Mouse (Mus musculus) thymus, postnatal 0 days (tissue): ENCODE results near the gene Olfr62. TPM values are rescaled to one million over a fixed set of nuclear protein-coding genes. Genes with fewer than 3 reads are reported as not detected.

Source experiments
- DNase-seq: peaks from one replicate; pipeline ENCODE4 v3.0.0-alpha.2; 2015; ENCODE audit warnings: low spot score
- polyA plus RNA-seq: library from polyadenylated mRNA; unstranded; fragments of >200 nt; fragmentation: Nextera tagmentation; extraction: Ambion mirVana; gene quantifications from 2 replicates; pipeline ENCODE4 v1.2.1, GENCODE M21; 2015

The Olfr62 gene
- not detected in 2 replicates for polyA plus RNA-seq

DNA sequence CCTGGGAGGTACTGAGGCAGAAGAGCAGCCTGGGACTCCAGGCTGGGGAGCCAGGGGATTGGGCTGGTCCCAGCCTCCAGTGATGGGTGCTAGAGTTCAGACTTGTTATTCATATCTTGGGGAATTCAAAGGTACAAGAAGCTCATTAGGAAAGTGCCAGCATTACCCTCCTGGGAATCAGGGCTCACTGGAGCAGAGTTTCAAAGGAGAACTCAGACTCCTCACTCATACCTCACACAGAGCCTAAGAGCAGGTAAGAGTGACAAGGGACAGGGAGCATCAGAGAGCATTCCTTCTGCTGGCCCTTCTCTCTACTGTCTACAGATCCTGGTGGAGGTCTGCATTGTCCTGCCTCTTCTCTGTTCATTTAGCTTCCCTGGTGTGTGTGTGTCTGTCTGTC is at the start of gene Olfr62:
Gene Olfr62, plus strand, starts transcription at position 301 of the 400 bp plus-strand sequence.
- DNase-seq = no peak

DNA sequence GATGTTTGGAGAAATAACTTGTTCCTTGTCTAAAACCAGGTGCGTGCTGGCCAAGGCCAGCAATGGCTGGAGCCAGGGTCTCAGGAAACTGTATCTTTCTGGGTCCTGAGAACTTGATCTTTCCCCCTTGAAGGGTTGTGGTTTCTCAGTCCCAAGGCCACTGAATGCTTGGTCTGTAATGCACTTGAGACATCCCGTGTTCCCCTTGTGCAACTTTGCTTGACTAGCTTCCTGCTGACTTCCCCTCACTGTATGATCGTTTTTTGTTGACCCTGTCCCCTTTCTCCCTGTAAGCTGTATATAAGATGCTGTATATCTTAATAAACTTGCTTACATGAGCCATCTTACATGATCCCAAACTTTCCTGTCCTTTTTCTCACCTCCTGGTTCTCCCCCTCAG is 48.9 kb upstream of the Olfr62 start:
- no peak for DNase-seq

DNA sequence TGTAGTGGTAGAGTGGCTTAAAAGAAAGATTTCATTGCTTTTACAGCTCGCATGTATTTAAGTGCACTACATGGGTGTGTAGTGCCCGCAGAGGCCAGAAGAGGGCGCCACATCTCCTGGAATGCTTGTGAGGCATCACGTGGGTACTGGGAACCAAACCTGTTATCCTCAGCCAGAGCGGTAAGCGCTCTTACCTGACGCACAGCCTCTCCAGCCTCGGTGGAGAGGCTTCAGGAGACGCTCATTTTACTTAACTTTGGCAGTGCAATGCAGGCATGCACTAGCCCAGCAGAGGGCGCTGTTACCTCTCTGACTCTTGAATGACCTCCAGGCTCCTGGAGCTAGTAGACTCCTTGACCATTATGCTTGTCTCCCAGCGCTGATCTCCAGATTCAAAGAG is 46.1 kb upstream of the Olfr62 start:
- peak; percentile 22 for DNase-seq

DNA sequence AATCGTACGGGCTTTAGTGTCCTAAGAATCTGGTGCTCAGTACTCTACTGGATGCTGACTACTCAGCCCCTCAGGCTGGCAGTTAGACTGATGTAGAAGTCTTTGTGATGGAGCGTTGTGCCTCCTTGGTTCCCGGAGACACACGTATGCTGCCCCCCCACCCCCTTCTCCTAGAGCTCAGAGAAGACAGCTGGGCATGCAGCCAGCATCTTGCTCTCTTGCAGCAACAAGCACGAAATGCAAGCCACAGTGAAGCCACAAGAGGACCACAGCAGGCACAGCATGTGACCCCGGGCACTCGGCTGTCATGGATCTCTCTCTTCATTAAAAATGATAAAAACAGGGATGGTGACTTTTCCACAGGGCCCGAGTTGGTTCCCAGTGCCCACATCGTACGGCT is 43.3 kb upstream of the Olfr62 start:
- no peak for DNase-seq

DNA sequence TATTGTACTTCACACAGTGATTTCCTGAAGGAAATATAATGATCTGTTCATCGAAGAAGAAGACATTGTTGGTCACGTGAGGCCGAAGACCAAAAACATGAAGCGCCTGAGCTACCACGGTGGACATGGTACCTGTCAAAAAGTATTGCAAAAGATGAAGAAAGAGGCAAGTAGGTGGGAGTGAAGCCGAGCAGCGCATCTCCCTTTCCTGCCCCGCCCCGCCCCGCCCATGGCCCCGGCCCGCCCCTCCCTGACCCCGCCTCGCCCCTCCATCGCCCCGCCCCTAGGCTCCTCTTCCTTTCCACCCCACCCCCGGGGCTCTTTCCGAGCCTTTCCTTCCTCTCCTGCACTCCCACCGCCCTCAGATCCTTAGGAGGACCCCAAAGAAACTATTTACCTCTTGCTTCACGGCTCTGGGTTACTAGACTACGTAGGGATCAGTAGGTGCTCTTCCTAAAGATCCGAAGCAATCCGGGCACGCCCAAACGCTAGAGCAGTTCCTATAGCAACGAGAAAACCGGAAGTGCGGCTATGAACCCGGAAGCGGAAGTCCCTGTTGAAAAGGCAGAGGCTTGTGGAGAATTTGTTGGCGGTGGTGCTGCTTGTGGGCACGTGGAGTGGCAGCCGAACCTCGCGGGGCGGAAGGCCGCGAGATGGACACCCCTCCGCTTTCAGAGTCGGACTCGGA is 38.3 kb upstream of the Olfr62 start, which contains the start of the genes Cfap57 and Ebna1bp2:
Gene Cfap57, minus strand, starts transcription at position 499 of the 688 bp plus-strand sequence.
Gene Ebna1bp2, plus strand, starts transcription at position 521 of the 688 bp plus-strand sequence.
- peak; percentile 94 for DNase-seq

DNA sequence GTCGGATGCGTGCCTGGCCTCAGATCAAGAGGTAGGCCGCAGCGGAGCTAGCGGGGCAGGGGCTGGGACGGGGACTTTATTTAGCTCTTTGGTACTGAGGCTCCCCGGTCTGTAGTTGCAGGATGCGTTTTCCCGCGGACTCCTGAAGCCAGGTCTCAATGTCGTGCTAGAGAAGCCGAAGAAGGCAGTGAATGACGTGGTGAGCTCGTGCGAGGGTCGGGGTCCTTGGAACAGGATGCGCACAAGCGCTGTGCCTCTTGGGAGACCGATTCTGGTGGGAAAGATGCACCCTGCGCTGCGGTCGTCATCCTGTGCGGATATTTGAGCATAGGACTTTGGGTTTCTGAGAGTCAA is 37.8 kb upstream of the Olfr62 start:
- no peak for DNase-seq

DNA sequence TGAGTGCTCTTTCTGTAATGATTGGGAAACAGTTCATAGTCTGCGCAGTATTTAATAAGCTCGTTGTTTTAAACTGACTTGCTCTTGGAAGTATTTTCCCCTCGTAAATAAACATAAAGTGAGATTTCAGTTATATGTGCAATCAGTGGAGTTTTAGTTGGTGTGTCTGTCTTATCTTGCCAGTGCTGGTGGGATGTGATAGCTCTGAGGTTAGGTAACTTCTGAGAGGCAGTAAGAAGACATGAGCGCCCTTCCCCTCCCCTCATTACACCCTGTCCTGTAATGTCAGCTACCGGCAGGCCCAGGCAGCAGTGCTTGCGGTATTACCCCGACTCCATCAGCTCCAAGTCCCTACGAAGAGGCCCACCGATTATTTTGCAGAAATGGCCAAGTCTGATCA is 37.0 kb upstream of the Olfr62 start:
- no peak for DNase-seq

DNA sequence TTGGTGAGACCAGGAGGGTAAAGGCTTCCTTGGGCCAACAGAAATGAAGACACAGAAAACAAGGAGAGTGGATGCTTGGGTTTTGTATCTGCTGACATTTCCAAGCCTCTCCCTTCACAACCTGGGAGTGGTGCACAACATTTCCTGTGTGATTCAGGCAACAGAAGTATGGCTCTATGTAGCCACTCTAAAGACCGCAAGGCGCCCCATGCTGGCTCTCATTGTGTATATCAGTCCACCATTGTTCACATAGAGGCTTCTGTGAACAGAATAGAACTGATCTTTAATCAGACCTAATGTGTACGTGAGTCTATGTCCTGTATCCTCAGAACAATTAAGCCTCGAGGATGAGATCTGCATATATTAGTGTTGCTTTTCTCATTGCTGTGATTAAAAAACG is 28.5 kb upstream of the Olfr62 start:
- no peak for DNase-seq

DNA sequence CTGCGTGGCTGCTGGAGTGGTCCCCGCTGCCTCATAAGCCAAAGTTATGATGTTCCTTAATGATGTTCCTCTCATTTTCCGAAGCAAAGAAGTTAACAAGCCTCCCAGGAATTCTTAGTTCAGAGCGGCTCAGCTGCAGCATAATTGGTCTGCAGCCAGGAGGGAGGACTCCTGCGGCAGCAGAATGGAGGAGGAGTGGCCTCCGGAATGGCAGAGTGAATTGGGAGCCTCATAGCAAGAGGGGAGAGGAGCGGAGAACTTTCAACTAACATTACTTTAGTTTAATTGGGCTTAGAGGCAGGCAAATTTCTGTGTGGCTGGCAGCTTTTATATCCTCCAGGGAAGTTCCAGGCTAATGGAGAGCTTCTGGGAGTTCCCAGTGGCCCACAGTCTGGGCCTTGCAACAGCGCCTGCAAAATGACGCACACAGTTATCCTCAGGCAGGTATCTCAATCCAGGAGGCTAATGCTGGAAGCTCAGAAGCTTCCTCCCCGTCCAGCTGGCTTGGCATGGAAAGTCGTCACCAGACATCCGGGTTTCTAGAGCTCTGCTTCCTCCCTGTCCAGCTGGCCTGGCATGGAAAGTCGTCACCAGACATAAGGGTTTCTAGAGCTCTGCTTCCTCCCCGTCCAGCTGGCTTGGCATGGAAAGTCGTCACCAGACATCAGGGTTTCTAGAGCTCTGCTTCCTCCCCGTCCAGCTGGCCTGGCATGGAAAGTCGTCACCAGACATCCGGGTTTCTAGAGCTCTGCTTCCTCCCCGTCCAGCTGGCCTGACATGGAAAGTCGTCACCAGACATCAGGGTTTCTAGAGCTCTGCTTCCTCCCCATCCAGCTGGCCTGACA is 16.2 kb upstream of the Olfr62 start:
- DNase-seq = no peak

DNA sequence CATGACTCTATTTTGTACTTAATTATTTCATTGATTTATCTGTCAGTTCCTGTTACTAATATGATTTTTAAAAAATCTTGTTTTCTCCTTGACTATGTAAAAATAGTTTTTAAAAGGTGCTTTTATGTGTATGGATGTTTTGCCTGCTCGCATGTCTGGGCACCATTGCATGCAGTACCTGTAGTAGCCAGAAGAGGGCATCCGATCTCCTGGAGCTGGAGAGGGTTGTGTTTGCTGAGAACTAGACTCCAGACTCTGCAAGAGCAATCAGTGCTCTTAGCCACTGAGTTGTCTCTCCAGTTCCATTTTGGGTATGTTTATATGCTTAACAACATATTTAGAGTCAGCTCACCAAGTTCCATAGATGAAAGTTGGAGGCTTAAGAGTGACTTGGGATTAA is 13.5 kb upstream of the Olfr62 start:
- DNase-seq = peak; percentile 42

DNA sequence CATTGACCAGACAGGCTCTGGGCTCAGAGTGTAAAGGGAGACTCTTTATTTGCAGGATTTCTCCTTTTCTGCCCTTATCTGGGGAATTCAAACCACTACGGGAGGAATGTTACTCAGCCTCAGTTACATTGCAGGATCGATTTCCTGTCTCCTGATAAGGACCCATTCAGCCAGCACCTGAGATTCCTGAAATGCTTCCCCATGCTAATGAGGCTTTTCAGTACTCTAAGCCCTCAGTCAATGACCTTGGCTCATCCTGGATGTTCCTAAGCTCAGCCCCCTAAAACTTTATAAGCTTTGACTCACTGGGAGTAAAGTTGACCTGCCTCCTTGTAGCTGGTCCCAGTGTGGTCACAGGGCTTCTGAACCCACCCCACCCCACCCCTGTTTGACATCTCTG is 28.3 kb downstream of the Olfr62 start:
- no peak for DNase-seq

DNA sequence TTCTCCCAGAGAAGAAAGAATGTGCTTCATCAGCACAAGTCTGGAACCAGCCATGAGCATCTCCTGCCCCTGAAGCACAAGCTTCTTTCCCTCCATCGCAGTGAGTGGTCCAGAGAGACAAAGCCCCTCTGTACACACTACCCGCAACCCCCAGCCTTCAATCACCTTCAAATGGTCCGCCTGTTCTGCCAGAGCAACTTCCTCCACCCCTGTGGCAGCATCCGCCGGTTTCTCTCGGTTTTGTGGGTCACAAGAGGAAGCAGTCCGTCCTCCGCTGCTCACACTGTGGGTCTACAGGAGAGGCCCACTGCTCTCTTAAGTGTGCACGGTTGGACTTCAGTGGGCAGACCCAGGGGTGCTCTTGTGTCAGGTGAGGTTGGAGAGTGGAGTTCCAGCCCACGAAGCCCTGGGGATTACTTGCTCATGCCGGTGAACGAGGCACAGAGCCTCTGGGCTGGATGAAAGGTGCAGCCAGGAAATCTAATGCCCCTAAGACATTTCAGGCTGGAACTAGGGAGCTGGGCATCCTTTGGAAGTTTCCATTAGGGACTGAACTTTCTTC is 33.7 kb downstream of the Olfr62 start, which contains the start of gene Olfr1342:
Gene Olfr1342, minus strand, starts transcription at position 345 of the 562 bp plus-strand sequence.
- no peak for DNase-seq

DNA sequence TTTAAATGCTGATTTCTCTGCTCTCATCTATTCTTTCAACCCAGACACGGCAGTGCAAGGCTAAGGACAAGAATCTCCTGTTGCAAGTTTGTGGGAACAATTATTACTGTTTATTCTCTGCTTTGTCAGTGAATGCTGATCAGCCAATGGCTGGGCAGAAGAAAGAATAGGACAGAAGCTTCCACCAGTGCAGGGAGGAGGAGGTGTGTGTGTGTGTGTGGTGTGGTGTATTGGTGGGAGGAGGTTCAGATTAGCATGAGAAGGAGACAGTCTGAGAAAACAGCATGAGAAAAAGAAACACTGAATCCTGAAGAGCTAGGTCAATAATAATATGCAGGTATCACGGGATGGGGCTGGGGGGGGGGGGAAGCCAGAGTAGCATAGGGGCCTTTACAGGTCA is 35.1 kb downstream of the Olfr62 start:
- DNase-seq = no peak

DNA sequence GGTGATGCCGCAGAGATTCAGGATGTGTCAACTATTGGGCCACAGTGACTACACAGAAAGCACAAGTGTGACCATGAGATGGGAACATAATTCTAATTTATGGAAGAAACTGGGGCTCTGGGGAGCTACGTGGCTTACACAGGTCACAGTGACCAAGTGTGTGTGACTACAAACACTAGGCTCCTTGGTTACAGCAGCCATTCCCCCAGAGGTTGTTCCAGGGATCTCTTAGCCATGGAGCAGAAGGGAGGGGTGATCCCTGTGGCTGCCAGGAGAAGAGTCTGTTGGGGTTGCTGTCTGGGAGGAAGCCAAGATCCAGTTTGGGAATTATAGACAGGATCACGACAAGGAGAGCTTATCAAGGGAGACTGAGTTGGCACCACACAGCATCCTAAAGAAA is 44.5 kb downstream of the Olfr62 start, which contains the start of gene Olfr1341:
Gene Olfr1341, plus strand, starts transcription at position 301 of the 400 bp plus-strand sequence.
- no peak for DNase-seq

DNA sequence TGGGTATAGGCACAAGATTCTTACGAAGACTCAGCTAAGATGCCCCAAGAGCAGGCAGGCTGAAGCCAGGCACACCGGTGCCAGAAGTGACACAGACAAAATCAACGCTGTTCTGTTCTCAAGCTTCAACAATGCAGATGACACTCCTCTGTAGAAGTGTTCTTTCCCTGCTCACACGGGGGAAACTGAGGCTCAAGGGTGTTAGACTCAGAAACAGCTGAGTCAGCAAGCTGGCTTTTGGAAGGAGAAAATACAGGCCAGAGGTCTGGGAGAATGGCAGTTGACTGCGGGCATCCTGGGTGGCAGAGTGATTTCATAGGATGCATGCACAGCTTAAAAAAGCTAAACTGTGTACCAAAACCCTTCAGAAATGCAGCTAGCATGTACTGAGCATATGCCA is 49.3 kb downstream of the Olfr62 start:
- no peak for DNase-seq

DNA sequence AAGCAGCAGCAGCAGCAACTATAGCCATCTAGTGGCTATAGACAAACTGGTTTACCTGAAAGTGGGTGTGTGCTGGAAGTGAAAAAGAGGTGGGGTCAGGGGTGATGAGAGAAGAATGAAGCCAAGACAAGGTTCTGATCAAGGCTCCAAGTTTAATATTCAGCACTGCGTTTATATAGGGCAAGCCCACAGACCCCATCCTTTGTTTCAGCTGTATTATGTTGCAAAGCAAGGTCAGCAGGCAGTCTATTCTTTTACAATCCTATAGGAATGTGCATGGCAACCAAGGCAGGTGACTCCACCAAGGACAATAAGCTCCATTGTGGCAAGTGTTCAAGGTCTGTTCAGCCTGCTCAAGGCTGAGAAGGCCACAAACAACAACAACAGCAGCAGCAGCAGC is 52.9 kb downstream of the Olfr62 start:
- no peak for DNase-seq

Other genes with a start within 250 kb of the Olfr62 start
- gene Szt2, start 249.7 kb upstream of the Olfr62 start, polyA plus RNA-seq = 5.4 and 8.4 TPM in 2 replicates
- gene Med8, start 249.6 kb upstream of the Olfr62 start, polyA plus RNA-seq = 103 and 109 TPM in 2 replicates
- 47.4 and 50.9 TPM in 2 replicates for gene Elovl1, start 230.9 kb upstream of the Olfr62 start, polyA plus RNA-seq
- gene Cdc20, start 221.6 kb upstream of the Olfr62 start, polyA plus RNA-seq = 241 and 247 TPM in 2 replicates
- gene Mpl, start 201.4 kb upstream of the Olfr62 start, polyA plus RNA-seq = 0.33 and 0.39 TPM in 2 replicates
- 6.2 and 8.2 TPM in 2 replicates for gene Tie1, start 168.9 kb upstream of the Olfr62 start, polyA plus RNA-seq
- 3.0 TPM in 2 replicates for gene 2610528J11Rik, start 132.0 kb upstream of the Olfr62 start, polyA plus RNA-seq
- 0.60 and 1.1 TPM in 2 replicates for gene Tmem125, start 114.9 kb upstream of the Olfr62 start, polyA plus RNA-seq
- gene Cfap57, start 38.2 kb upstream of the Olfr62 start, polyA plus RNA-seq = 0.14 and 0.15 TPM in 2 replicates
- 209 and 229 TPM in 2 replicates for gene Ebna1bp2, start 38.2 kb upstream of the Olfr62 start, polyA plus RNA-seq
- gene Olfr1342, start 33.8 kb downstream of the Olfr62 start, polyA plus RNA-seq = not detected in 2 replicates
- not detected in 2 replicates for gene Olfr1341, start 44.6 kb downstream of the Olfr62 start, polyA plus RNA-seq
- not detected in 2 replicates for gene Olfr1340, start 61.2 kb downstream of the Olfr62 start, polyA plus RNA-seq
- gene Olfr1339, start 73.2 kb downstream of the Olfr62 start, polyA plus RNA-seq = not detected in 2 replicates
- gene Olfr1338, start 99.8 kb downstream of the Olfr62 start, polyA plus RNA-seq = not detected in 2 replicates
- not detected in 2 replicates for gene Olfr1337, start 123.6 kb downstream of the Olfr62 start, polyA plus RNA-seq
- gene Olfr1335, start 151.0 kb downstream of the Olfr62 start, polyA plus RNA-seq = not detected in 2 replicates
- gene Olfr1333, start 177.3 kb downstream of the Olfr62 start, polyA plus RNA-seq = not detected in 2 replicates
- not detected in 2 replicates for gene Olfr1331, start 205.7 kb downstream of the Olfr62 start, polyA plus RNA-seq
- gene Olfr1330, start 229.6 kb downstream of the Olfr62 start, polyA plus RNA-seq = 0.05 TPM in 1 of 2 replicates, not detected in the other